In genomic region chr9:103032193-103032592, GRCm38 (mm10) we compare ENCODE assay signal across 9 mouse cellular contexts. TPM values are rescaled to one million over a fixed set of nuclear protein-coding genes. Genes with fewer than 3 reads are reported as not detected.
DNase-seq lines count a peak whose midpoint lies in the region; ATAC-seq and TF ChIP-seq lines count a peak whose summit lies in the region.
"Had no signal": no experiment of that assay in that cellular context is flagged by ENCODE, and none has a peak within 500 bp of the region (broad histone marks: within the 10 kb centered on the region; RNA-seq: fewer than 3 reads in every experiment).

No protein-coding gene starts in this region.

- no peaks in the 10 kb centered on the region for H3K36me3 ChIP-seq in stomach, postnatal 0 days (ENCODE audit: control insufficient read depth, insufficient read depth, low read length)

- H3K4me3 ChIP-seq in stomach, postnatal 0 days (ENCODE audit: low read depth, low read length): no peak overlapping the region
- H3K4me3 ChIP-seq: erythroblast, embryonic 14.5 days had no signal

- H3K9ac ChIP-seq in stomach, postnatal 0 days (ENCODE audit: low read length): 0 out of 2 replicates have a peak overlapping the region, but pooled peaks have one; percentile 18

- H3K27ac ChIP-seq in stomach, postnatal 0 days (replicated peaks): no peak overlapping the region

- no peak for TF ChIP-seq EP300 in stomach, postnatal 0 days (optimal IDR thresholded peaks at IDR 0.05)

- no peak overlapping the region for H3K4me2 ChIP-seq in stomach, postnatal 0 days (replicated peaks; ENCODE audit: low read depth)

- TF ChIP-seq CTCF in stomach, postnatal 0 days (IDR thresholded peaks at IDR 0.05; ENCODE audit: low read depth): no peak

- H3K9me3 ChIP-seq in stomach, postnatal 0 days (ENCODE audit: control insufficient read depth, low read length): no peaks in the 10 kb centered on the region

- 58% methylated on average over 8 of the region's 8 CpGs for WGBS in stomach, postnatal 0 days

- H3K4me1 ChIP-seq in stomach, postnatal 0 days (replicated peaks; ENCODE audit: control insufficient read depth, insufficient read depth): no peaks in the 10 kb centered on the region

- ATAC-seq in stomach, postnatal 0 days (ENCODE audit: low FRiP score, low TSS enrichment): no peak

- no peaks in the 10 kb centered on the region for H3K27me3 ChIP-seq in stomach, postnatal 0 days (ENCODE audit: control insufficient read depth, insufficient read depth, low read length)

- DNase-seq in cerebellum, postnatal 4 days (ENCODE audit: low spot score in 2 of 2): peak; percentile 30 to 32
- DNase-seq in cerebellum, adult 11 months: no peak
- DNase-seq in urinary bladder, postnatal 14 days (ENCODE audit: low spot score): peak; percentile 59
- DNase-seq in urinary bladder, adult 2 months (ENCODE audit: low spot score): no peak
- peak; percentile 77 to 78 for DNase-seq in kidney, postnatal 25 days
- no peak for DNase-seq in stomach, postnatal 0 days (ENCODE audit: low spot score)
- DNase-seq in thymus, postnatal 25 days: no peak
- DNase-seq in embryo, embryonic 10 days (ENCODE audit: low spot score): no peak

RNA-seq across cellular contexts. Expression of gene Slco2a1, which starts 43.7 kb away (rescaled TPM):
- 4.8 and 7.4 TPM in 2 replicates for polyA plus RNA-seq in urinary bladder, adult 2 months (2012; rRNA removed)
- 22.1 and 22.3 TPM in 2 replicates for polyA plus RNA-seq in stomach, postnatal 0 days (2015; fragmentation: Nextera tagmentation; extraction: Ambion mirVana)

Comparison
In these comparisons a context has a peak if more than half of its experiments do, and no peak if none do; other contexts are left out.
1. DNase-seq: peak in cerebellum, postnatal 4 days (2 of 2), urinary bladder, postnatal 14 days (single experiment) and kidney, postnatal 25 days (2 of 2); none in cerebellum, adult 11 months (single experiment), urinary bladder, adult 2 months (single experiment), stomach, postnatal 0 days (single experiment), thymus, postnatal 25 days (single experiment) and embryo, embryonic 10 days (single experiment).